Mouse (Mus musculus) stomach, embryonic 14.5 days (tissue): ENCODE results near the gene Prickle4. TPM values are rescaled to one million over a fixed set of nuclear protein-coding genes. Genes with fewer than 3 reads are reported as not detected.
"Not testable (repeated sequence)": the region's sequence is repeated elsewhere in the genome, so short reads cannot be mapped to it uniquely, and the experiment has no call there.

Experiments
- ATAC-seq: fragments of 200-750 bp; cut with Nextera tagmentation; 2 replicates; pipeline ENCODE4 v1.8.0; 2017; ENCODE audit warnings: low read depth, moderate TSS enrichment; ENCODE audit not compliant: insufficient number of reproducible peaks, insufficient read depth, low FRiP score
- H3K27ac ChIP-seq: fragments of 300-500 bp; sonication (generic); 2 replicates; pipeline ENCODE4 v1.5.1; 2014; ENCODE audit warnings: mild to moderate bottlenecking, low read length, moderate library complexity, mixed read lengths
- H3K27me3 ChIP-seq: fragments of 300-500 bp; sonication (generic); 2 replicates; pipeline ENCODE4 v1.6.1; 2014; ENCODE audit warnings: low read length, control low read depth, mixed read lengths; ENCODE audit not compliant: control insufficient read depth, insufficient read depth
- H3K36me3 ChIP-seq: fragments of 300-500 bp; sonication (generic); 2 replicates; pipeline ENCODE4 v1.6.1; 2014; ENCODE audit warnings: mild to moderate bottlenecking, control low read depth, low read length, moderate library complexity, mixed read lengths; ENCODE audit not compliant: control insufficient read depth, insufficient read depth
- H3K4me1 ChIP-seq: fragments of 300-500 bp; sonication (generic); 2 replicates; pipeline ENCODE4 v1.6.1; 2014; ENCODE audit warnings: low read length, control low read depth, mixed read lengths; ENCODE audit not compliant: control insufficient read depth, insufficient read depth
- H3K4me2 ChIP-seq: fragments of 300-500 bp; sonication (generic); replicated peaks from 2 replicates; pipeline ENCODE4 v1.6.1; 2014; ENCODE audit warnings: low read depth, low read length, control low read depth
- H3K4me3 ChIP-seq: fragments of 300-500 bp; sonication (generic); 2 replicates; pipeline ENCODE4 v1.5.1; 2014; ENCODE audit warnings: low read depth, low read length, control low read depth
- H3K9ac ChIP-seq: fragments of 300-500 bp; sonication (generic); replicated peaks from 2 replicates; pipeline ENCODE4 v1.6.1; 2014; ENCODE audit warnings: low read depth, mild to moderate bottlenecking, control low read depth, low read length, moderate library complexity, mixed read lengths
- H3K9me3 ChIP-seq: fragments of 300-500 bp; sonication (generic); 2 replicates; pipeline ENCODE4 v1.6.1; 2016; ENCODE audit warnings: low read depth, low read length, control low read depth; ENCODE audit not compliant: control insufficient read depth
- whole genome bisulfite sequencing: fragments of 180-500 bp; shearing (Covaris S2); extraction: QIAGEN DNeasy Blood & Tissue Kit; methylation state at CpG from one replicate; pipeline ENCODE4 v1.1.7; 2014; 5-methylcytosine and 5-hydroxymethylcytosine counted together
- polyA plus RNA-seq: library from polyadenylated mRNA; unstranded; fragments of >200 nt; fragmentation: Nextera tagmentation; extraction: Ambion mirVana; gene quantifications from 2 replicates; pipeline ENCODE4 v1.2.1, GENCODE M21; 2014

The Prickle4 gene
- polyA plus RNA-seq, 1 experiment from 2014 or later = 2.0 TPM

DNA sequence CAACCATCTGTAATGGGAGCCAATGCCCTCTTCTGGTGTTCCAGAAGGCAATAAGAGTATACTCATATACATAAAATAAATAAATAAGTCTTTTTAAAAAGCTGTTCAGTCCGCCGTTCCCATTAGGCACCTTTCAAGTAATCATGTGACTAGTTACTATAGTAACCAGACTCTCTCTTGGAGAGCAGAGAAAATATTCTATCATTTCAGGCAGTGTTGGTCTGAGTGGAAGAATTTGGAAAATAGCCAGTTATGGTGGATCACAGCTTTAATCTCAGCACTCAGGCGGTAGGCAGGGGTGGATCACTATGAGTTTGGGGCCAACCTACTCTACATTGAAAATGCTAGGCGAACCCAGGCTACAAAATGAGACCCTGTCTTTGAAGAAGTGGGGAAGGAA, 25.4 kb downstream of the Prickle4 start:
- Histone ChIP-seq H3K4me2 (no peak overlapping the region), H3K27ac (no peak overlapping the region), H3K36me3 (no peaks in the 10 kb centered on the region), H3K4me3 (no peak overlapping the region), H3K27me3 (no peaks in the 10 kb centered on the region), H3K9me3 (no peaks in the 10 kb centered on the region), H3K9ac (no peak overlapping the region), H3K4me1 (peaks cover 5% of the 10 kb centered on the region; the same call in 1 of the 2 replicates)
- ATAC-seq = no peak
- 54% methylated on average over 4 of the region's 4 CpGs for WGBS

DNA sequence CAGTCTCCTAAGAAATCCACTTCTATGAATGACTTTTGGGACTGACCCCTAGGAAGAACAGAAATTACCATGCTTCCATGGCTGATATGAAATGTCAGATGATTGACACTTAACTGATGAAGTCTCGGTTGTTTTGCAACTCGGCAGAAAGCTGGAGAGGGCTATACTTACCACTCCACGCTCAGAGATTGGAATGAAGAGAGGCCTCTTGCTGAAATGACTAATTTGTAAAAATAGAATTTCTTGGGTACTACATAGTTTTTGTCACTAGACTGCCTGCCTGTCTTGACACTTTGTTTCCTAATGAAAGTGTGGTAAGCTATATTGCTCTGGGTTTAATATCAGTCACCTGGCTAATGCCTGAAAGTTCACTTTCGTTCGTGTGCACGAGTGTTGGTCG, 30.1 kb downstream of the Prickle4 start:
- H3K4me3 ChIP-seq = no peak overlapping the region
- no peaks in the 10 kb centered on the region; the same call in 1 of the 2 replicates for H3K36me3 ChIP-seq
- no peaks in the 10 kb centered on the region for H3K9me3 ChIP-seq
- H3K9ac ChIP-seq = no peak overlapping the region
- ATAC-seq = no peak
- H3K4me2 ChIP-seq = no peak overlapping the region
- H3K27me3 ChIP-seq = no peaks in the 10 kb centered on the region
- no peaks in the 10 kb centered on the region for H3K4me1 ChIP-seq
- no peak overlapping the region for H3K27ac ChIP-seq
- 86% methylated on average over 7 of the region's 7 CpGs for WGBS

DNA sequence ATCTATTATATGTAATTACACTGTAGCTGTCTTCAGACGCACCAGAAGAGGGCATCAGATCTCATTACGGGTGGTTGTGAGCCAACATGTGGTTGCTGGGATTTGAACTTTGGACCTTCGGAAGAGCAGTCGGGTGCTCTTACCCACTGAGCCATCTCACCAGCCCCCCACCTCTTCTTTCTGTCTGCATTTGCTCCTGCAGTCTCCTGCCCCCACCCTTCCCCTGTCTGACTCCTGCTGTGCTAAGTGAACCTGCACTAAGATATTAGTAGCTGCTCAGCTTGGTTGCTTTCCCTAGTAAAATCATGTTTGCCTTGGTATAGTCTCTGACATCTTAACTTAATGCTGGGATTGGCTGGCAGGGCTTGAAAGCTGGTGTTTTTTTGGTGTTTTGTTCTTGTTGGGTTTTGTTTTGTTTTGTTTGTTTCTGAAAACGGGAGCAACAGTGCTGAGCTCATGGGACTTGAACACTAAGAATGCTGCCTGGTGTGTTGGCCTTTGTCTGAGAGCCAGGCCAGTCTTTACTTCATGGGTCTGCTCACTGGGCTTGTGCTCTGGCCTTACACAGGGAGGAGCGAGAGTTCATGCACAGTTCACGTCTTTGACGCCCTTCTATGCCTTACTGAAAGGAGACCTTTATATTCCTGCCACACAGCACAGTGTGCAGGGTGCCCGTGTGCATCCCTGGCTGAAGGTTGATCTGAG, 31.4 kb downstream of the Prickle4 start:
- H3K9ac ChIP-seq = no peak overlapping the region
- H3K27me3 ChIP-seq = no peaks in the 10 kb centered on the region
- H3K9me3 ChIP-seq = no peaks in the 10 kb centered on the region
- H3K36me3 ChIP-seq = no peaks in the 10 kb centered on the region; the same call in 1 of the 2 replicates
- no peak overlapping the region for H3K27ac ChIP-seq
- no peaks in the 10 kb centered on the region for H3K4me1 ChIP-seq
- no peak for ATAC-seq
- no peak overlapping the region for H3K4me3 ChIP-seq
- no peak overlapping the region for H3K4me2 ChIP-seq
- 69% methylated on average over 9 of the region's 9 CpGs for whole genome bisulfite sequencing

DNA sequence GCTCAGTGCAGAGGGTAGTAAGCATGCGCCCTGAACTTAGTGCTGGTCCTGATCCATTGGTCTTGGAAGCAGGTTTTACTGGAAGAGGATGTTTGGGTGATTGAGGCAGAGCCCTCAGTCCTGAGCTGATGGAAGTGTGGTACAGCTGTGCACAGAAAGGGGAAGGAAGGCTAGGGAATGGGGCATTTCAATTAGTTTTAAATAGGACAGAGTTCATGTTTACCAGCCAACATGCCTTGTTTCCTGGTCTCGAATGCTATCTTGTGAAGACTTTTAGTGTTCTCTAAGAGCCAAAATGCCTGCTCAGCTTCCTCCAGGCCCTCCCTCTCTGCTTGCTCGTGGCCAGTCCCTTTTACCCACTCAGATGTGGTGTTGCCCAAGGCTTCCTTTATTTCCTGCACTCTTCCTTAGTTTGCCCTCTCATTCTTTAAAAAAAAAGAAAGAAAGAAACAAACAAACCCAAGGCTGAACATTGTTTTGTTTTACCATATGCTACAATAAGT, 35.7 kb downstream of the Prickle4 start:
- ATAC-seq = no peak
- 90% methylated on average over 3 of the region's 3 CpGs for WGBS
- Histone ChIP-seq H3K9me3 (no peaks in the 10 kb centered on the region), H3K9ac (no peak overlapping the region), H3K27me3 (no peaks in the 10 kb centered on the region), H3K4me1 (no peaks in the 10 kb centered on the region), H3K27ac (no peak overlapping the region), H3K36me3 (no peaks in the 10 kb centered on the region; the same call in 1 of the 2 replicates), H3K4me3 (no peak overlapping the region), H3K4me2 (no peak overlapping the region)

DNA sequence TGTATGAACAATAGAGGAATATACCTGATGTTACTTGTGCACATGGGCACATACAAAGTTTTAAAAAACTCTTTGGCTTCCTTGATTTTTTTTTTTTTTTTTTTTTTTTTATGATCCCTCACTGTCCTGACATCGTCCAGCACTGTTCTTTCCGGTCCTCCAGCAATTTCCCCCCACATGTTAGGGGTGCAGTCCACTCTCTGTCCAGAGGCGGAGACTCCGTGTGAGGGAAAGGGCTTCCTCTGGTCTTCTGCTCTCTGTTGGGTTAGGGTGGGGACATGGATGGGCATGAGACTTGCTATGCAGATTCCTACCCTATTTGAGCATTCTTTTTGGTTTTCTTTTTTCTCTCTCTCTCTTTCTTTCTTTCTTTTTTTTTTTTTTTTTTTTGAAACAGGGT, 36.6 kb downstream of the Prickle4 start:
- Histone ChIP-seq H3K4me1 (no peaks in the 10 kb centered on the region), H3K27ac (no peak overlapping the region), H3K36me3 (no peaks in the 10 kb centered on the region), H3K9me3 (no peaks in the 10 kb centered on the region), H3K27me3 (no peaks in the 10 kb centered on the region), H3K4me3 (no peak overlapping the region), H3K9ac (no peak overlapping the region), H3K4me2 (no peak overlapping the region)
- WGBS = 83% methylated on average over 4 of the region's 4 CpGs
- no peak for ATAC-seq

DNA sequence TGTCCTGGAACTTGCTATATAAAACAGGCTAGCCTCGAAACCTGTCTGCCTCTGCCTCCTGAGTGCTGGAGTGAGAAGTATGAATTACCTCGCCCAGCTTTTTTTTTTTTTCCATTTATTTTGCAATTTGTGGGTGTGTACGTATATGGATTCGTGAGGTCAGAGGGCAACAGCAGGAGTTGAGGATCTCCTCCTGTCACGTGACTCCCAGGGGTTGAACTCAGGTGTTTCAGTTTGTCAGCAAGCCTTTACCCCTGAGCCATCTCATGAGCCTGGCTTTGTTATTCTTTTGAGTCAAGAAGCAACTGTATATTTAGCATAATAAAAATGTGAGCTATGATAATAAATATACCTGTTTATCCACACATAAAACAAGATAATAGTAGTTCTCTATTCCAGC, 38.8 kb downstream of the Prickle4 start:
- H3K27me3 ChIP-seq = no peaks in the 10 kb centered on the region
- ATAC-seq = no peak
- H3K27ac ChIP-seq = no peak overlapping the region
- no peaks in the 10 kb centered on the region for H3K36me3 ChIP-seq
- H3K9ac ChIP-seq = no peak overlapping the region
- no peaks in the 10 kb centered on the region for H3K4me1 ChIP-seq
- no peak overlapping the region for H3K4me3 ChIP-seq
- 63% methylated on average over 5 of the region's 5 CpGs for WGBS
- H3K9me3 ChIP-seq = no peaks in the 10 kb centered on the region
- no peak overlapping the region for H3K4me2 ChIP-seq

DNA sequence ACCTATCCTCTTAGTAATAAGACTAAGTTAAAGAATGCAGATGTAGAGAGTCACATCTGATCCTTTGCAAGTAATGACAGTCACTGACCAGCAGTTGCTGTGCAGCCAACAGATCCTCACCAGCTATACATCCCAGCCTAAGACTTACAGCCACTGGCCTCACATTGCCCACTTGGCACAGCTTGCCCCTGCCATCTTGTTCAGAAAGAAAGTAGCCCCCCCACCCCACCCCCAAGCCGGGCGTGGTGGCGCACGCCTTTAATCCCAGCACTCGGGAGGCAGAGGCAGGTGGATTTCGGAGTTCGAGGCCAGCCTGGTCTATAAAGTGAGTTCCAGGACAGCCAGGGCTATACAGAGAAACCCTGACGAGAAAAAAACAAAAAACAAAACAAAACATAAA, 40.2 kb downstream of the Prickle4 start:
- not testable (repeated sequence) for H3K9me3 ChIP-seq, H3K27me3 ChIP-seq, H3K27ac ChIP-seq, H3K4me1 ChIP-seq, H3K4me2 ChIP-seq, H3K36me3 ChIP-seq, ATAC-seq, H3K4me3 ChIP-seq, H3K9ac ChIP-seq
- 95% methylated on average over 8 of the region's 8 CpGs for WGBS

DNA sequence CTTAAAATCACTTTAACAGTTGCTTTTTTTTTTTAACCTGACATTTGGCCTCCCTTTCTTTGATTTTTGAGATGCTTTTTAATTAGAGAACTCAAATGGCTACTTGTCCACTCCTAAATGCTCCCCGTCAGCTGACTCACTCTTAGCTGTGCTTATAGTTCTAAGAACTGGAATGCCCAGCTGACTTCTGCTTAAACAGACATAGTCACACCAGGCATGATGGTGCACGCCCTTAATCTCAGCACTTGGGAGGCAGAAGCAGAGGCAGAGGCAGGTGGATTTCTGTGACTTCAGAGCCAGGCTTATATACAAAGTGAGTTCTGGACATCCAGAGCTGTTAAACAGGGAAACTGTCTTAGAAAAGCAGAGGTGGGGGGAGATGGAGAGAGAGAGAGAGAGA, 42.6 kb downstream of the Prickle4 start:
- Histone ChIP-seq H3K36me3 (no peaks in the 10 kb centered on the region), H3K9me3 (no peaks in the 10 kb centered on the region), H3K4me3 (no peak overlapping the region), H3K27me3 (no peaks in the 10 kb centered on the region), H3K9ac (no peak overlapping the region), H3K4me1 (no peaks in the 10 kb centered on the region), H3K27ac (no peak overlapping the region), H3K4me2 (no peak overlapping the region)
- 84% methylated on average over 2 of the region's 2 CpGs for WGBS
- ATAC-seq = no peak

DNA sequence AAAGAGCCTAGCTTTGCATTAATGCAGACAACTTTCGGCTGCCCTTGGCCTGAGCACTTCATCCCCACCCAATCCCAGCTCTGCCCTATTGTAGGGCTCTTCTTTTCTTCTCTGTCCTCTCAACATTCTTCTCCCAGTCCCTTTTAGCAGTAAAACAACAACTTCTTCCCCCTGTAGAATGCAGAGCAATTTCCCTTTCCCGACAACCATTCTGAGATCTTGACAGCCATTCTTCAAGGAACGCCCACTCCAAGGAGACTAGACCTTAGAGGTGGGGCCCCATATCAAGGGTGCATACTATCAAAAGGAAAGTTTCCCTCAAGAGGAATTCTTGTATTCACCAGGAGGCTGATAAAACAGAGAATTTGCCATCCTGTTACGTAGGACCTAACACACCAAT, 45.6 kb downstream of the Prickle4 start:
- Histone ChIP-seq H3K27ac (no peak overlapping the region), H3K4me1 (no peaks in the 10 kb centered on the region), H3K27me3 (no peaks in the 10 kb centered on the region), H3K9ac (no peak overlapping the region), H3K9me3 (no peaks in the 10 kb centered on the region), H3K4me3 (no peak overlapping the region), H3K36me3 (no peaks in the 10 kb centered on the region), H3K4me2 (no peak overlapping the region)
- WGBS = 63% methylated on average over 4 of the region's 4 CpGs
- ATAC-seq = no peak
